Mouse (Mus musculus): ENCODE data around the gene Plekhm2. TPM values are rescaled to one million over a fixed set of nuclear protein-coding genes. Genes with fewer than 3 reads are reported as not detected.

Gene Plekhm2
- total RNA-seq, 2 experiments from 2014 or later: 24.3 to 32.7 TPM

DNA sequence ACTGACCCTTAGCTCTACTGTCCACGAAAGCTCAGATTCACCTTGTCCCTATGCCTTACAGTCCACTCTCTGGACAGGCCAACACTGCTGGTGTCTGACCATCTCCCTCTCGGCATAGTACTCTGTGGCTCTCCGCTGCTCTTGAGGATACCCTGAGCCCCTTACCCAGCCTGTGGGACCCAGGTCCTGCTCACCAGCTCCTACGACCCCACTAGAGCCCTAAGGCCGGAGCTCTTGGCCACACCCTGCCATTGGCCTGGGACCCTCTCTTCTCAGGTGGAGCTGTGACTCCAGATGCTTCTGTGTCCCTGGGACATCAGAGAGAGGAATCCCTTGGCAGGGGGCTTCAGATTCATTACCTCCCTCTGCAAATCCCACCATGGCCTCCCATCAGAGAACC lies 59.3 kb downstream of the Plekhm2 start:
- DNase-seq: no peak

DNA sequence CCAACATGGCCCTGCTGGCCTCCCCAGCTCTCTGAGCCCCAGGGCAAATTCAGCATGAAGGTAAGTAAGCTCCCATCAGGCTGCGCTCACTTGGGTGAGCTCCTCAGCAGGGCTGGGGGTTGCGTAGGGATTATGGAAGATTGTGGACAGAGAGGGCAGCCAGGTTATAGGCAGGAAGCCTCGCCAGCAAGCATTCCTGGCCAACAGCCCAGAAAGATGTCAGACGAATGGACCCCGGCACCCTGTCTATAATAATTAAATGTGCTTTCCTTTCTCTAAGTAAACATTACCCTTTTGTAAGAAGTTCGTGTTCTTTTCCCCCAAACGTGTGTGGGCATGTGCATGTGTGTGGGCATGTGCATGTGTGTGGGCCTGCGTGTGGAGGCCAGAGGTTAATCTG lies 60.2 kb downstream of the Plekhm2 start:
- no peak for DNase-seq

DNA sequence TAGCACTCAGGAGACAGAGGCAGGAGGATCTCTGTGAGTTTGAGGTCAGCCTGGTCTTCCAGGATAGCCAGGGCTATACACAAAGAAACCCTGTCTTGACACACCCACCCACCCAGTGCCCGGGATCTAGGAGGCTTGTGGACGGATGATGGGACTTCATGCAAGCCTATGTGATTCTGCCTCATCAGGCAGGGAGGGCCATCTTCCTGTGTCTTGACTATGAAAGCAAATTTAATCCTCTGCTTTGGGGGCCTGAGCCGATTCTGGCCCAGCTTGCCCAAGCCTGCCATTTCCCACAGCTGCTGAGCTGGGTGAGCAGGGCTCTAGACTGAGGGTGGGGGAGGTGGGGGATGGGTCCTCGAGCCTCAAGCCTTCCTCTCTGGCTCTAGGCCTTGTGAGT lies 60.8 kb downstream of the Plekhm2 start:
- no peak for DNase-seq

DNA sequence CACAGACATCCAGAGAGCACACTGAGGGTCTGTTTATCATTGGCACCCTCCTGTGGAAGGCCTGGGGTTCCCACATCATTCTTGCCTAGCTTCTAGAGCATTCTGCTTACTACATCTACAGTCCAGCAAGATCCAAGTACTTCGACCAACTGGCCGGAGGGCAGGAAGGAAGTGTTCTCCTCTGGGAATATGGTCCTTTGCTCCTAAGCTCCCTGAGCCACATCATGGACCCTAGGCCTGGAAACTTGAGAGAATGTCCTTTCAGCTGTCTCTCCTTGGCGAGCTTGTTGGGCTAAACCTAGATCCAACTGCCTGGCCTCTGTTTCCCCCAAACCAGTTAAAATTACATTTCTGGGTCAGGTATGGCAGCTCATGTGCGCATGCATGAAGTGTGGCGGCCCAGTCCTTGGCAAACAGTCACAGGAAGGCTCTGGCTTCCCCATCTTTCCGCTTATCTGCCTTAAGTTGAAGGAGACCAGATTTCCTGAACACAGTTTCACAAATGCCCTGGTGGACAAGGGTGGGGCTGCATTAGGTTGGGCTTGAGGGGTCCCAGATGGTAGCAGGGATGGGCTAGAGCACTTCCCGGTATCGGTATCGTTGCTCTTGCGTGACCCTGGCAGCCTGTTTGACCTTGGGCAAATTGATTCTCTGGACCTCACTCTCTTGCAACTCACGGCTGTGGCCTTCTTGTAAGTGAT lies 62.0 kb downstream of the Plekhm2 start:
- DNase-seq: no peak

DNA sequence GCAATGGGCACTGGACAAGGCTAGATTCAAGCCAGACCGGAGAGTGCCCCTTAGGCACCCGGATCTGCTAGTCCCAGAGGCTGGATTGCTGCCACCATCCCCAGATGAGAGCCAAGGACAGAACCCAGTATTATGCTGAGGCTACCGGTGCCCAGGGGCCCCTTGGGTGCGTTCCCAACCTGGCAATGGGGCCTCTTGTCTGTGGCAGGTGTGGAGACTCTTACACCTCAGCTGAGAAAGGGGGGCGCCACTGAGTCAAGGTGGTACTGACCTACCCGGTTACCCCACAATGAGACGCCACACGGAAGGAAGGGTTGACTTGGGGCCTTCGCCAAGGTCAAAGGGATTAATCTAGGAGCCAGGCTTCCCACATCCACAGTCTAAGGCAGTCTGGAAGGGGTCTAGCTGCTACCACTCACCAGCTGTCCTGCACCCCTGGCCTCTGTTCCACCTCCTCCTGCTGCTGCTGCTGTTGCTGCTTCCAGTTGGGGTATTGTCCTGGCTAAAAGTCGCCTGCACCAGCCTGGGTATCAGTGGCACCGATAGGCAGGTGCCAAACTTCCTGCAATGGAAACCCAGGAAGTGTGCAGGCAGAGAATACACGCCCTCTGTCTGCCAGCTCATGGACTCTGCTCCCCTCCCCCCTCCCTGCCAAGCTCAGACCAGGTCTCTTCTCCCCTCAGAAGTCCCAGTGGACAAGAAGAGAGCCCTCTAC lies 63.4 kb downstream of the Plekhm2 start:
- DNase-seq: no peak

DNA sequence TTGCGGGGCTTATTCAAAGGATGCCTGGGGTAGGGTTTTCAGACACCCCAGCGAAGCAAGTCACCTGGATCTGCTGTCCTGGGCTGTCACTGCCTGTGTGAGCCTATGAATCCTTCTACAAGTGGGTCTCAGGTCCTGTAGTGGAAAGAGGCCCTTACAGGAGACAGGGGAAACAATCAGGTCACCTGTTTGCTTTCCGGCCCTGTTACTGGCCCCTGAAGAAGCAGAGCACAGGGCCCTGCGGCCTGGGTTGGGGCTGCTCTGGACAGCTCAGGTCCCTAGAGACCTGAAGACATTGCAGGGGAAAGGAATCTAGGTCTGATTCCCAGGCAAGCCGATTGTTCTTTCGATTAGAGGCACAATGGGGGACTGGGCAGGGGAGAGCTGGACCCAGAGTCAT lies 64.3 kb downstream of the Plekhm2 start:
- DNase-seq: no peak

DNA sequence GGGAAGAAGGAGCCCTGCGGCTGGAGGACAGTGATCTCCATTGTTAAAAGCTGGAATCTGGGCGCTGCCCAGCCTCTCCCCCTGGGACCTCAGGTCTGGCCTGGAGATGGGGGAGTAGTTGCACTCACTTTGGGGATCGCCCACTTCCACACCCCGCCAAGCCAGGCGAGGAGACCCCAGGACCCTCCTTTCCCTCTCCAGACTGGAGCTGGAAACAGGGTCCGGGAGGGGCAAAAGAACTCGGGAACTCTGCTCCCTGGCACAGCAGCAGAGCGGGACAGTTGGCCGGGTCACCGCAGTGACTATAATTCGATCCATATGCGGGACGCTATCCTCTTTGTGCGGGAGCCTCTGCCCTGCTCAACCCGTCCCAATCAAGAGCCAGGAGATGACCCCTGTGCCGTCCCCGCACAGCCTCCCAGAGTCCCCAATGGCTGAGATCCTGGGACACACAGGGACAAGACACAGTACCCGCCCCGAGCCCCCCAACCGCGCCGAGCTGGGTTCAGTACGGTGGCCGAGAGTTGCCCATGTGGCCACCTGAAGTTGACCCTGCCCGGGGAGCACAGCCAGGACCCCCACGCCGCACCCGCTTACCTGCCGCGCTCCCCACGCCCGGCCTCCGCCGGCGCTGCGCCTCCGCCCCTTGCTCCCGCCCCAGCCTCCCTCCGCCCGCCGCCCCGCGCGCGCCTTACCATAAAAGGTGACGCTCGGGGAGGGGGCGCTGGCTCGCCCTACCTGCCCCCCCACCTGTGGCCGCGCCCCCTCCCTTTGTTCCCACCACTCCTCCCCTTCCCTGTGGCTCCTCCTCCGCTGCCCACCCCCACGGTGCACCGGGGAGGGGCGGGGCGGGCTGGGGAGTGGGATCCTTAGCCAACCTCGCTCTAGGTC lies 65.2 kb downstream of the Plekhm2 start:
- DNase-seq: no peak

DNA sequence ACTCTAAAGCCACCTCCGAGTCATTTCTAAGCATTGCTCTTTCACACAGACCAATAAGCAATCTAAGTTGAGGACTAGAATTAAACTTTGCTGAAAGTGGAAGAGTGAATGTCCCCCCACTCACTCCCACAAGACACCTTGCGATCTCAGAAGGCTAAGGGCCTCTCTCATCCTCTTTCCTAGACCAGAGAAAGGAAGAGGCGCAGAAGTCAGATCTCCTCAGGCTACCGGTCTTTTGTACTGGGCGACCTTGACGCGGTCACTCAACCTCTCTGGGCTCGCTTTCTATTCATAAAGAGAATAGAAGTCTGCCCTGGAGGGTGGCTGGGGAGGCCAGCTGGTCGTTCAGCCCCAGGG lies 65.8 kb downstream of the Plekhm2 start:
- no peak for DNase-seq

DNA sequence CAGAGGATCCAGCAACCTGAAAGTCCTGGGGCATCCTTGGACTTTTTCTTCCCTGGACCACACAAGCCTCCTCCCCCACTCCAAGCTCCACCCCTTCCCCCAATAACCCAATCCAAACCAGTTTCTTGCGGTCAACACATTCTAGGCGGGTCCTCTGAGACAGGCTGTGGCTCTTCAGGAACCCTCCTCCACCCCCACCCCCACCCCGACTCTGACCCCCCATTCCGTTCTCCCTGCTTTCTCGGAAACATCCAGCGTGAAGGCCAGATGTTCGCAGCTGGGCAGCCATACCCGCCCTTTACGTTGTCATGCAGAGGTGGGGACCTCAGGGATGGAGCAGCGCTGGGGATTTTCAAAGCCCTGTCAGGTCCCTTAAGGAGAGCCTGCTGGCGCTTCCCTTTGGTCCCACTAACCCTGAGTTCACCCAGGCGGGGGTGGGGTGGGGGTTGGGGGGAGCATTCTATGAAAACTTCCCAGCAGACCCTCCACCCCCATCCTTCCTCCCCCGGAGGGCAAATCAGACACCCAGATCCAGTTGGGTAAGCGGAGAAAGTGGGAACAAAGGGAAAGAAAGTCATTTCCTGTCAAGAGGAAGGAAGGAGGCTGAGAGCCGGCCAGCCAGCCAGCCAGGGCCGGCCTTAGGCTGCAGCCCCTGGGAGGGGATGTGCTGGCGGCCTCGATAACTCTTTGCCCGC lies 66.4 kb downstream of the Plekhm2 start:
- DNase-seq: no peak

DNA sequence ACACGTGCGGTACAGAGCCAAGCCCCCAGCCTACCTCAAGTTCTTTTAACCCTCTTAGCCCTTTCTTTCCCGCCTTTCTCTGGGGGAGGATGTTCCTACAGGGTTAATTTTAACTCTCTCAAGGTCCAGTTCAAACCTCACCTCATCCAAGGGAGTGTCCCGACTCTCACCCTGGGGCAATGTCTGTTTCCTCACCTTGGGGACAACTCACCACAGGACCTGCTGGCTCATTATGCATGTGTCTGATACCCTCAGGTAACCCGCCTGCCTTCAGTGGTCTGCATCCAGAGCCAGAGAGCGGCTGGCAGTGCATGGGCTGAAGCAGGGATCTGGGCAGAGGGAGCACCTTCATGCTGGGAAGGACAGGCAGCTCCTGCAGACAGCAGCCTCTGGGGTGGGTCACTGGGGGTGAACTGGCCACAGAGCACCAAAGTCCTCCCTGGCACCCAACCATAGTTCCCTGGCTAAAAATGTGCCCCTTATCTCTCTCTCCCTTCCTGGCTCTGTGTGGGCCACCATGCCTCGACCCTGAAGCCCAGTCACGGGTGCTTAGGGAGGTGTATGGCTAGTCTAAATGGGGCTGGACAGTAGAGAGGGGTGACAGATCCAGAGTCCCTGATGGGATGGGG lies 67.9 kb downstream of the Plekhm2 start:
- no peak for DNase-seq

DNA sequence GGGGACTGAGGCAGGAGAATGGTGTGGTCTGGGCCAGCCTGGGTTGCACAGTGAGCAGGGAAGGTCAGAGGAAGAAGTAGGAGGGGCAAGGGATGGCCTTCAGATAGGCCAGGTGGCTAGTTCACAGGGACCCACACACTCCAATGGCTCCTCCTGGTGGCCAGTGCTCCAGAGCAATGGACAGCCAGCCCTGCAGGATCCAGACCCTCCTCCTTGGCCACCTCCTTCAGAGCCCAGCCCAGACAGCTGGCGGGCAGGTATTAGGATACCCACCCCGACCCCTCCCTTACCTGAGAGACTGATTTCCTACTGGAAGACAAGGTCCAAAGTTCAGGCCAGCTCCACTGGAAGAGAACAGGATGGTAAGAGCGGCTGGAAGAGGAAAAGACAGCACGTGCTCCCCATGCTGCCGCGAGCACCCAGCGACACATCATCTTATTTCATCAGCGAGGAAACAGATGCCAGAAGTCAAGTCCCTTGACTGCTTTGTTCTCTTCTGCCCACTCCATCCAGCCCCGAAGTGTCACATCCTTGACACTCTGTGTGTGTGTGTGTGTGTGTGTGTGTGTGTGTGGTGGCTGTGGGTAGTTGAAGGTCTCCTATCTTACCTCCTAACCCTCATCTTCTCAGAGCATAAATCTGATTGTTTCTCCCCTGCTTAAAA lies 69.0 kb downstream of the Plekhm2 start:
- DNase-seq: no peak

DNA sequence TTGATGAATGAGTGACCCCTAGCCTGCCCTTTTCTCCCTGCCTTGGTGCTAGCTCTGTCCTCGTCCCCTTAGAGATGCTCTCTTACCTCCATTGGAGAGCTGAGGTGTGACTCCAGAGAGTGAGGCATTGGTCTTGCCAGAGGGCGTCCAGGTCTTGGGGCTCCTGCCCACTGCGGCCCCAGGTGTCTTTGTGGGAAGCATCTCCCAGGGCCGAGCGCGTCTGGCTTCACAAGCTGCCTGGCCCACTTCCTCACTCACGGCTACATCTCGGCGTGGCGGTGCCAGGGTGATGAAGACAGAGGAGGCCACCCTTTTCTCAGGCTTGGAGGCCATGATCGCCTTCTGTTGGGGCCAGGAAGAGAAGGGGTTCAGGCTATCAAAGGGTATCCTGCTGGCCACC lies 69.6 kb downstream of the Plekhm2 start:
- no peak for DNase-seq

DNA sequence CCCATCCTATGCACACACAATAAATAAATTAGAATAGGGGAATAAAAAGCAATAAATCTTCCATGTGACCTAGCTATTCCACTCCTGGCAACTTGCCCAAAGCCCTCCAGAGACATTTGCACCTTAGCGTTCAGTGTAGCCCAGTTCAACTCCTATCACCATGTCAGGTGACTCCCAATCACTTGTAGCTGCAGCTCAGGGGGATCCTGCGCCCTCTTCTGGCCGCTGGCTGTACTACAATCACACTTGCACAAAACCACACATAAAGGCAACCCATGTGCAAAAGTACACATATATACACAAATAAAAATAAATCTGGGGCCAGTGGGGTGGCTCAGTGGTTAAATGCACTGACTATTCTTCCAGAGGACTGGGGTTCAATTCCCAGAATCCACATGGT lies 73.2 kb downstream of the Plekhm2 start:
- DNase-seq: no peak

DNA sequence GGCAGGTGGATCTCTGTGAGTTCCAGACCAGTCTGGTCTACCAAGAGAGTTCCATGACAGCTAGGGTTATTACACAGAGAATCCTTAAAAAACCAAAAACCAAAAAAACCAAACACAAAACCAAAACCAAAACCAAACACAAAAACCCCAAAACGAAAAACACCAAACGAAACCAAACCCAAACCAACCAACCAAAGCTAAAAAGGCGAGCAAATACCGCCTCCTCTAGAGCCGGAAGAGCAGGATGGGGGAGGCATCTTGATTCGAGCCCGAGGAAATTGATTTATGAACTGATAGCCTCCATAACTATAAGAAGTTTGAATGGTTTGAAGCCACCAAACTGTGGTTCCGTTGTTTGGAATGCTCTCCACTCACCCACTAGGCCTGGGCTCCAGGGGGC lies 80.8 kb downstream of the Plekhm2 start:
- DNase-seq: no peak

DNA sequence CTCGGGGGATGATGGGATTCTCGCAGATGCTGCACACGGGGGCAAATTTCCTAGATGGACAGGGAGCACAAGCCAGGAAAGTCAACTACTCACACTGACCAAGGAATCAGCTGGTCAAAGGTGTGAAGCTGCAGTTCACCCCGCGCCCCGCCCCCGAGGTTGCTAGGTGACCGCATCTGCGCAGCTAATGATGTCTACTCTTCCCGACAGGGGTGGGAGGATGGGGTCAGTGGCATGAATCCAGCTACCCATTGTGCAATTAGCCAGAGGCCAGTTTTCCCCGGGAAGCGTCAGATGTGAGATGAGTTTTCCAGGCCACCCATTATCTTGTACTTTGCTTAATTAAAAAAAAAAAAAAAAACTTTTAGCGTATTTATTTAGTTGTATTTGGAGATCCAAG lies 83.6 kb downstream of the Plekhm2 start:
- DNase-seq: peak; percentile 46

DNA sequence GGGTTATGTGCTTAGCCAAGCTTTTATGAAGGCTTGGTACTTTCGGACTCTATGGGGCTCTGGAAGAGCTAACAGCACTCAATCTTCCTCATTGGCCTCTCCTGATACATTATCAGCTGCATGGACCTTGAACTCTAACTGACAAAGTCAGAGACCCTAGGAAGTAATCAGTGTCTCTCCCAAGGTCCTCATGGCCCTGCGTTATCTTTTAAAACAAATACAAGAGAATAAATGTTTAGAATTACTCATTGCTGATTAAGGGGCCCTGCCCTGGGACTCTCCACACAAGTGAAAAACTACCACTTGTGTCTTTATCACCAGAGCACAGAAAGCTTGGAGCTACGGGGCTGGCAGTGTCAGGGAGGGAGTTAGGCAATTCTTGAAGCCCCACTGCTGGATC lies 85.9 kb downstream of the Plekhm2 start:
- DNase-seq: no peak

DNA sequence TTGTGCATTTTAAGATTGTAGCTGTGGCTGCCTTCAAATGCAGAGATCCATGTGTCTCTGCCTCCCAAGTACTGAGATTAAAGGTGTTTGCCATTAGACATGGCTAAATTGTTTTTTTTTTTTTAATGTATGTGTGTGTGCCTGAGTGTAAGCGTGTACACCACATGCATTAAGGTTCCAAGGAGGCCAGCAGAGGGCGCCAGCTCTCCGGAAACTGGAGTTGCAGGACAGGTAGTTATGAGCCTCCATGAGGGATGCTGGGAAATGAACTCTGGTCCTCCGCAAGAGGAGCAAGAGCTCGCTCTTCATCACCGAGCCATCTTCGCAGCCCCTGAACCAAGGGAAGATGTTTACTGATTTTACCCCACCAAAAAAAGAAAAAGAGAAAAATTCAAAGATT lies 87.8 kb downstream of the Plekhm2 start:
- DNase-seq: no peak

DNA sequence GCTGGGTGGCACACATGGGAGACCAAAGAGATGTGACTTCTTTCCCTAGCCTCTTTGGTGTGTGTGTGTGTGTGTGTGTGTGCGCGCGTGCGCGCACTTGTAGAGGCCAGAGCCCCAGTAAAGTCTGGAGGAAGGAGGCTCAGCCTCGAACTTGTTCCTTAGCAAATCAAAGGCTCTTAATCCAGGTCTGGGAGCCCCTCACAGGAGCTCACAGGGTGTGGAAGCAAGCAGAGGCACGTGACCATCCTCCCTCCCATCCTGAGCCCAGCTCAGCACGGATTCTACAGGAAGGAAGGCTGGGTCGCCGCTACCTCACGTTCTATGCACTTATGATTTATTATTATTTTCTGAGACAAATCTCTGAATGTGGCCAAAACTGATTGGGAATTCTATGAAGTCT lies 88.3 kb downstream of the Plekhm2 start:
- DNase-seq: no peak
